In genomic region chr5:8911567-8912198, GRCm38 (mm10) we compare ENCODE assay signal across 12 mouse cellular contexts. TPM values are rescaled to one million over a fixed set of nuclear protein-coding genes. Genes with fewer than 3 reads are reported as not detected.
A peak's percentile ranks its signal among the peaks of the same experiment; 100 is the strongest.
DNase-seq lines count a peak whose midpoint lies in the region; ATAC-seq lines count a peak whose summit lies in the region.
"Had no signal": no experiment of that assay in that cellular context is flagged by ENCODE, and none has a peak within 500 bp of the region (broad histone marks: within the 10 kb centered on the region; RNA-seq: fewer than 3 reads in every experiment).

No protein-coding gene starts in this region.

- peak; percentile 60 for ATAC-seq in CD4-positive, CD25-positive, alpha-beta regulatory T cell, adult 4 months
- ATAC-seq in megakaryocyte, adult 5-6 weeks (ENCODE audit: poor library complexity, severe bottlenecking), result peak; percentile 88
- ATAC-seq: forebrain, embryonic 15.5 days had no signal

- DNase-seq in T-cell, adult 2 months (ENCODE audit: low spot score), result peak; percentile 54
- DNase-seq in thymus, postnatal 10 days (ENCODE audit: low spot score in 2 of 2), result peak; percentile 28 to 39
- no peak for DNase-seq in right cerebral cortex, adult 2 months (ENCODE audit: low spot score in 2 of 2)
- DNase-seq in right cerebral cortex, postnatal 4 days, result no peak
- no peak for DNase-seq in cerebellum, postnatal 14 days
- DNase-seq: gastrocnemius, postnatal 14 days; kidney, adult 9 months; layer of hippocampus, adult 9-11 months; left cerebral cortex, postnatal 4 days had no signal

RNA-seq across cellular contexts. Expression of gene Abcb4, which starts 18.2 kb away (rescaled TPM):
- polyA plus RNA-seq in CD4-positive, CD25-positive, alpha-beta regulatory T cell, adult 4 months (2017; shearing (Covaris generic)), result under 1 TPM; 0.62 to 0.70 TPM
- total RNA-seq in megakaryocyte, adult 5-6 weeks (2015), result 1.3 and 3.9 TPM in 2 replicates
- total RNA-seq in megakaryocyte, adult 5-6 weeks (2017), result 3.2 and 4.4 TPM in 2 replicates

Comparison
In these comparisons a context has a peak if more than half of its experiments do, and no peak if none do; other contexts are left out.
1. DNase-seq: peak in T-cell, adult 2 months (single experiment) and thymus, postnatal 10 days (2 of 2); none in right cerebral cortex, adult 2 months (0 of 2), right cerebral cortex, postnatal 4 days (single experiment) and cerebellum, postnatal 14 days (0 of 2).